In genomic region chr8:86273811-86274210, GRCm38 (mm10) we compare ENCODE assay signal across 9 mouse cellular contexts.
A peak's percentile ranks its signal among the peaks of the same experiment; 100 is the strongest.
DNase-seq lines count a peak whose midpoint lies in the region; ATAC-seq and TF ChIP-seq lines count a peak whose summit lies in the region.
"Had no signal": no experiment of that assay in that cellular context is flagged by ENCODE, and none has a peak within 500 bp of the region (broad histone marks: within the 10 kb centered on the region; RNA-seq: fewer than 3 reads in every experiment).

No protein-coding gene starts in this region.

- H3K36me3 ChIP-seq in kidney, embryonic 14.5 days (ENCODE audit: control insufficient read depth, insufficient read depth, low read length), result no peaks in the 10 kb centered on the region
- no peaks in the 10 kb centered on the region for H3K36me3 ChIP-seq in forebrain, postnatal 0 days (ENCODE audit: insufficient read depth)
- H3K36me3 ChIP-seq in neural tube, embryonic 13.5 days, result no peaks in the 10 kb centered on the region

- 30% methylated on average over 3 of the region's 3 CpGs for WGBS in kidney, embryonic 14.5 days
- WGBS in forebrain, postnatal 0 days, result 13% methylated on average over 3 of the region's 3 CpGs
- 19% methylated on average over 3 of the region's 3 CpGs for WGBS in neural tube, embryonic 13.5 days

- H3K27ac ChIP-seq in kidney, embryonic 14.5 days (ENCODE audit: low read depth, low read length), result no peak overlapping the region
- peak overlapping the region; percentile 64 for H3K27ac ChIP-seq in forebrain, postnatal 0 days (ENCODE audit: low read depth, low read length)
- H3K27ac ChIP-seq in neural tube, embryonic 13.5 days (replicated peaks), result no peak overlapping the region
- H3K27ac ChIP-seq: macrophage had no signal

- H3K4me3 ChIP-seq in kidney, embryonic 14.5 days (ENCODE audit: low read length), result no peak overlapping the region
- H3K4me3 ChIP-seq in forebrain, postnatal 0 days (ENCODE audit: low read depth, low read length), result no peak overlapping the region
- no peak overlapping the region for H3K4me3 ChIP-seq in neural tube, embryonic 13.5 days

- no peak for DNase-seq in kidney, postnatal 25 days
- peak; percentile 74 for DNase-seq in forebrain, postnatal 0 days
- DNase-seq in left cerebral cortex, adult 8-10 months (ENCODE audit: low spot score in 2 of 2), result peak; percentile 27 to 81
- DNase-seq in Muller cell, postnatal 12 days (ENCODE audit: inconsistent ontology term), result no peak
- no peak for DNase-seq in liver
- DNase-seq in spleen, adult 12 weeks (ENCODE audit: low spot score), result no peak

- TF ChIP-seq CTCF in forebrain, postnatal 0 days (IDR thresholded peaks at IDR 0.05; ENCODE audit: low read depth), result no peak

- no peaks in the 10 kb centered on the region for H3K9me3 ChIP-seq in kidney, embryonic 14.5 days (ENCODE audit: control insufficient read depth, low read length)
- no peaks in the 10 kb centered on the region for H3K9me3 ChIP-seq in forebrain, postnatal 0 days (ENCODE audit: low read length)
- no peaks in the 10 kb centered on the region for H3K9me3 ChIP-seq in neural tube, embryonic 13.5 days

- H3K4me2 ChIP-seq in kidney, embryonic 14.5 days (replicated peaks; ENCODE audit: low read depth, low read length), result no peak overlapping the region
- no peak overlapping the region for H3K4me2 ChIP-seq in forebrain, postnatal 0 days (ENCODE audit: low read depth)
- H3K4me2 ChIP-seq in neural tube, embryonic 13.5 days, result no peak overlapping the region

- ATAC-seq in kidney, embryonic 14.5 days (ENCODE audit: low FRiP score, low TSS enrichment), result peak; percentile 62; the same call in 1 of the 2 replicates
- peak; percentile 95 for ATAC-seq in forebrain, postnatal 0 days
- peak; percentile 47; the same call in 1 of the 2 replicates for ATAC-seq in neural tube, embryonic 13.5 days (ENCODE audit: low read depth)

- no peaks in the 10 kb centered on the region for H3K4me1 ChIP-seq in kidney, embryonic 14.5 days (ENCODE audit: control insufficient read depth, insufficient read depth, low read length)
- H3K4me1 ChIP-seq in forebrain, postnatal 0 days (ENCODE audit: insufficient read depth), result peaks cover 9% of the 10 kb centered on the region; the same call in 1 of the 2 replicates
- H3K4me1 ChIP-seq in neural tube, embryonic 13.5 days (replicated peaks), result peaks cover 15% of the 10 kb centered on the region

- H3K27me3 ChIP-seq in kidney, embryonic 14.5 days (ENCODE audit: control insufficient read depth, insufficient read depth, low read length), result no peaks in the 10 kb centered on the region
- H3K27me3 ChIP-seq in forebrain, postnatal 0 days (ENCODE audit: insufficient read depth, low read length), result no peaks in the 10 kb centered on the region
- H3K27me3 ChIP-seq in neural tube, embryonic 13.5 days, result no peaks in the 10 kb centered on the region

- H3K9ac ChIP-seq in kidney, embryonic 14.5 days (ENCODE audit: low read depth, low read length), result no peak overlapping the region
- H3K9ac ChIP-seq in forebrain, postnatal 0 days, result no peak overlapping the region
- no peak overlapping the region for H3K9ac ChIP-seq in neural tube, embryonic 13.5 days

Comparison
In these comparisons a context has a peak if more than half of its experiments do, and no peak if none do; other contexts are left out.
1. DNase-seq: peak in forebrain, postnatal 0 days (single experiment) and left cerebral cortex, adult 8-10 months (2 of 2); none in kidney, postnatal 25 days (0 of 2), Muller cell, postnatal 12 days (single experiment), liver (single experiment) and spleen, adult 12 weeks (single experiment).
2. Peak in every context shown above with its lines, with median percentiles within 50 percentile points of each other: ATAC-seq.